Mouse (Mus musculus) liver, embryonic 14.5 days (tissue): ENCODE data around the gene Pfdn5. TPM values are rescaled to one million over a fixed set of nuclear protein-coding genes. Genes with fewer than 3 reads are reported as not detected.

Experiments used
- ATAC-seq: fragments of 200-750 bp; cut with Nextera tagmentation; 2 replicates; pipeline ENCODE4 v1.8.0; 2017; ENCODE audit warnings: moderate number of reproducible peaks, mild to moderate bottlenecking, moderate library complexity; ENCODE audit not compliant: insufficient read depth
- DNase-seq, 3 experiments: peaks; one replicate each; pipeline ENCODE4 v3.0.0-alpha.2; 2012 to 2013; ENCODE audit warnings: low read depth in 3 of 3, low spot score in 3 of 3
- H3K27ac ChIP-seq: fragments of 300-500 bp; sonication (generic); 2 replicates; pipeline ENCODE4 v1.5.1; 2014; ENCODE audit warnings: moderate library complexity, mild to moderate bottlenecking, control low read depth, inconsistent platforms
- H3K27me3 ChIP-seq: fragments of 300-500 bp; sonication (generic); 2 replicates; pipeline ENCODE4 v1.6.1; 2014; ENCODE audit warnings: mild to moderate bottlenecking, low read length, moderate library complexity; ENCODE audit not compliant: control insufficient read depth, insufficient read depth
- H3K36me3 ChIP-seq: fragments of 300-500 bp; sonication (generic); replicated peaks from 2 replicates; pipeline ENCODE4 v1.6.1; 2014; ENCODE audit warnings: low read depth; ENCODE audit not compliant: control insufficient read depth, insufficient read depth
- H3K4me1 ChIP-seq, 2 experiments: fragments of 200-500 bp in 1 of 2; fragments of 300-500 bp in 1 of 2; sonication (generic) in 1 of 2; replicated peaks; 2 replicates each; pipeline ENCODE4 v1.6.1; 2012 to 2014; ENCODE audit warnings: antibody characterized with exemption in 1 of 2, inconsistent platforms in 1 of 2, low read length in 1 of 2; ENCODE audit not compliant: control insufficient read depth in 2 of 2, insufficient read depth in 2 of 2
- H3K4me2 ChIP-seq: fragments of 300-500 bp; sonication (generic); 2 replicates; pipeline ENCODE4 v1.6.1; 2014; ENCODE audit warnings: low read depth, mild to moderate bottlenecking, control low read depth, moderate library complexity
- H3K4me3 ChIP-seq, 2 experiments: fragments of 200-500 bp in 1 of 2; fragments of 300-500 bp in 1 of 2; sonication (generic) in 1 of 2; 2 replicates each; pipeline ENCODE4 v1.5.1; 2012 to 2014; ENCODE audit warnings: low read depth in 2 of 2, low read length in 2 of 2, mild to moderate bottlenecking in 2 of 2, control low read depth in 1 of 2, inconsistent platforms in 1 of 2, moderate library complexity in 1 of 2; ENCODE audit not compliant: insufficient read depth in 1 of 2
- H3K9ac ChIP-seq: fragments of 300-500 bp; sonication (generic); replicated peaks from 2 replicates; pipeline ENCODE4 v1.6.1; 2014; ENCODE audit warnings: mild to moderate bottlenecking, control low read depth, moderate library complexity
- H3K9me3 ChIP-seq: fragments of 300-500 bp; sonication (generic); 2 replicates; pipeline ENCODE4 v1.6.1; 2016; ENCODE audit warnings: low read length, mixed read lengths; ENCODE audit not compliant: control insufficient read depth
- CTCF ChIP-seq: IDR thresholded peaks from 2 replicates; pipeline ENCODE4 v1.5.1; 2016; ENCODE audit warnings: antibody characterized with exemption, low read depth, control low read depth
- EP300 ChIP-seq: IDR thresholded peaks from 2 replicates; pipeline ENCODE4 v1.6.1; 2016; ENCODE audit warnings: antibody characterized with exemption, low read depth
- WGBS: fragments of 180-500 bp; shearing (Covaris S2); extraction: QIAGEN DNeasy Blood & Tissue Kit; methylation state at CpG from one replicate; pipeline ENCODE4 v1.1.7; 2014; ENCODE audit not compliant: insufficient replicate concordance; 5-methylcytosine and 5-hydroxymethylcytosine counted together
- polyA plus RNA-seq, 2 experiments: library from polyadenylated mRNA; depleted of rRNA in 1 of 2; stranded (reverse) in 1 of 2; unstranded in 1 of 2; fragments of >200 nt; fragmentation: Nextera tagmentation in 1 of 2; extraction: Ambion mirVana in 1 of 2; gene quantifications; 2 replicates each; pipeline versions ENCODE4 v1.2.1 to v1.2.3; 2012 to 2014

Pfdn5 gene
- polyA plus RNA-seq, 2 experiments: 82.2 to 156 TPM

DNA sequence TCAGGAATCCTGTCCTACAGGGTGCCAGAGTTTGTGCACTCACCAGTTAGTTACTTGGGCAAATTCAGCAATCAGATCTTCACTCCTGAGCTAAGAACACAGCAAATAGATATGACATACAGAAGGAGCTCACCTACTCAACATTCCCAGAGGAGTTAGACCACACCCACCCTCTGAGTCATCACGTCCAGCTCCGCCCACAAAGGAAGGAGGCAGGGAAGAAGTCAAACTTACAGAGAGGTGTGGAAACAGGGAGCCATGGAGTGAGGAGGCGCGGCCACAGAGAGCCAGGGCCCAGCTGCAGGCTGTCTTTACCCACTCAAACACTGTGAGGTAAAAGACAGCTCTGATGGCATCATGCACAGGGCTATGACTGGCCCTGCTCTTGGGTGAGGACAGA, 20.5 kb downstream of the Pfdn5 start:
- ATAC-seq: no peak
- peaks cover 6 to 8% of the 10 kb centered on the region in 2 experiments for H3K4me1 ChIP-seq
- DNase-seq: no peak
- no peak overlapping the region for H3K27ac ChIP-seq
- H3K27me3 ChIP-seq: no peaks in the 10 kb centered on the region
- TF ChIP-seq CTCF: no peak
- no peak for TF ChIP-seq EP300
- WGBS: 79% methylated on average over 4 of the region's 4 CpGs
- no peak overlapping the region for H3K9ac ChIP-seq
- no peaks in the 10 kb centered on the region for H3K9me3 ChIP-seq
- no peak overlapping the region for H3K4me3 ChIP-seq
- no peak overlapping the region for H3K4me2 ChIP-seq
- peaks cover 20% of the 10 kb centered on the region for H3K36me3 ChIP-seq

DNA sequence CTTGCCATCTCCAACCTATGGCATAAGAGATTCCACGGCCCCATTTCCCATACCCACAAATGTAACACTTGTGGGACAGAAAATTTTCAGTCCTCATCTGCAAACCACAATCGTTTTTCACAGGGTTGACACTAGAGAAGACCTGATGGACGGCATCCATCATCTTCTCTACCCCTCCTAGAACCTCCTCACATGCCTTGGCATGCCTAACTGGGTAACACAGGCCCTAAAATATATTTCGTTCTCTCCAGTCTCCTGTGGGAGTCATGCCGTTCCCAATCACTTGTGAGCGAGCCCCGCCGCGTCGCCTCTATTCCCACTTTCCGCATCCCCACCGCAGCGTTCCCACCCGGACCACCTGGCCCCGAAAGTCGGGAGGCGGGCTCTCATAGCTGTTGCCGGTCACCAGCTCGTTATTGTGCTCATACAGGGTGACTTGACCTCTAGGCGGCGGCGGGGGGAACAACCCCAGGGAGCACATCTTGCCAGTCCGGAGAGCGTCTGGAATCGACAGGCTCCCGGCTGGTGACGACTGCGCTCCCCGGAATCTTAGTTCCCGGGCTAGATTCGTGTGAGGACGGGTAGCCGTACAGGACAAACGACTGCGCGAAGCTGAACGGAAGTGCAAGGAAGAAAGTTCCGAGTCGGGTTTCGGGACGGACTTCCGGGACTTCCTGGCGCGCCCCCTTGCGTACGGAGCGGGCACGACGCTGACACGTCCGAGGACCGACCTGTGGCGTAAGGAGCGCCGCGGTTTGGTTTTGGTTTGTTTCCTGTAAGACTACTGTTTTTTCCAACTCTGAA, 24.4 kb downstream of the Pfdn5 start, which contains the start of gene Aaas:
Aaas (minus strand) TSS at position 634 of the 804 bp plus-strand sequence.
- H3K27ac ChIP-seq: peak within 1 kb of the TSS; percentile 46
- peaks cover 14% of the 10 kb centered on the region for H3K27me3 ChIP-seq
- TF ChIP-seq CTCF: peak; percentile 97
- no peak; the same call in 1 of the 2 replicates for TF ChIP-seq EP300
- under 1% methylated on average over 56 of the region's 56 CpGs for WGBS
- H3K4me1 ChIP-seq: peaks cover 6 to 8% of the 10 kb centered on the region in 2 experiments
- no peaks in the 10 kb centered on the region for H3K9me3 ChIP-seq
- peak within 1 kb of the TSS; percentile 95 for H3K9ac ChIP-seq
- peak within 1 kb of the TSS; percentile 93 for H3K4me2 ChIP-seq
- ATAC-seq (peak; percentile 89), DNase-seq (peak; percentile 93 to 94 (median 94))
- H3K36me3 ChIP-seq: peaks cover 14% of the 10 kb centered on the region
- H3K4me3 ChIP-seq: peak within 1 kb of the TSS; percentile 77 to 93

DNA sequence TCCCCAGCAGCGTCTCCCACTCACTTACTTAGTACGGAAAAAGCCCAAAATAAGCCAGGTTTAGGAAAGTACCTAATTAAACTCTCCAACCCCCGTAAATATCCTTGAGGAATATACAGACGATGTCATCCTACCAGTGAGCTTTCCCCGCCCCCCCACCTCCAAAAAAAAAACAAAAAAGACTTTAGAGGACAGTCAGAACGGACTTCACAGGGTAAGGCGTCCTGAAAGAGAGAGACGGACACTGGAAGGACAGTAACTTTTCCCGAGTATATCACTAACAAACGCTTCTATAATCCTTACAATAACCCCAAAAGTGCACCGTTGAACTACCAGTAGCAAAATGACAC, 25.0 kb downstream of the Pfdn5 start:
- H3K4me2 ChIP-seq: peak overlapping the region; percentile 93

DNA sequence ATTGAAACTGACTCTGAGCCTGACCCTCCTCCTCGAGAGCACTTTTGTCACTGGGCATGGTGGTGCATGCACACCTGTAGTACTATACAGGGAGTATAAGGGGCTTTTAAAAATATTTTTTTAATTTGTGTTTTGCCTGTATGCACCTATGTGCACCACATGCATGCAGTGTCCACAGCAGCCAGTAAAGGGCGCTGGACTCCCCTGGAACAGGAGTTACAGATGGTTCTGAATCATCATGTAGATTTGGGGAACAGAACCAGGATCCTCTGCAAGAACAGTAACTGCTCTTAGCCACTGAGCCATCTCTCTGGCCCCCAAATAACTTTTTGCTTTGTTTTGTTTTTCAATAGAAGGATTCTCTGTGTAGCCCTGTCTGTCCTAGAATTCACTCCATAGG, 26.3 kb downstream of the Pfdn5 start:
- no peak overlapping the region for H3K27ac ChIP-seq
- H3K9me3 ChIP-seq: no peaks in the 10 kb centered on the region
- 53% methylated on average over 2 of the region's 2 CpGs for WGBS
- DNase-seq: no peak
- H3K27me3 ChIP-seq: peaks cover 33% of the 10 kb centered on the region
- H3K4me3 ChIP-seq: no peak overlapping the region
- peaks cover 6 to 8% of the 10 kb centered on the region in 2 experiments for H3K4me1 ChIP-seq
- no peak overlapping the region for H3K4me2 ChIP-seq
- ATAC-seq: no peak
- H3K9ac ChIP-seq: no peak overlapping the region
- TF ChIP-seq EP300 (no peak), CTCF (peak; percentile 32)
- peaks cover under 1% of the 10 kb centered on the region; the same call in 1 of the 2 replicates for H3K36me3 ChIP-seq

More for the DNA sequence above, 25.0 kb downstream of the Pfdn5 start:
- Histone ChIP-seq H3K9me3 (no peaks in the 10 kb centered on the region), H3K27me3 (peaks cover 20% of the 10 kb centered on the region), H3K9ac (peak overlapping the region; percentile 68), H3K4me3 (peak overlapping the region; percentile 77 to 93), H3K36me3 (peaks cover 11% of the 10 kb centered on the region), H3K27ac (no peak overlapping the region; the same call in 1 of the 2 replicates), H3K4me1 (peaks cover 6 to 8% of the 10 kb centered on the region in 2 experiments)
- peak; percentile 54 for ATAC-seq
- peak in 1 of 3 experiments; percentile 37 for DNase-seq
- WGBS: 6% methylated on average over 11 of the region's 11 CpGs
- TF ChIP-seq EP300 (no peak; the same call in 1 of the 2 replicates), CTCF (no peak)

DNA sequence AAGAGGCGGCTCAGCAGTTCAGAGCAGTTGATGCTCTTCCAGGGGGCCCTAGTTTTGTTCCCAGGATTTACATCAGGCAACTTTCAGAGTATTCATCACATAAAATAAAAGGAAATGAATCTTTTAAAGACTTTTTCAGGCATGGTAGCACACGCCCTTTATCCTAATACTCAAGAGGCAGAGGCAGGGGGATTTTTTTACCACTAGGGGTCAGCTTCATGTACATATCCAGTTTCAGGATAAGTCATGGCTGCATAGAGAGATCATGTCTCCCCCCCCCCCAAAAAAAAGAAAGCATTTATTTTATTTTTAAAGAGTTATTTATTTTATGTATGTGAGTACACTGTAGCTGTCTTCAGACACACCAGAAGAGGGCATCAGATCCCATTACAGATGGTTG, 28.1 kb downstream of the Pfdn5 start:
- Histone ChIP-seq H3K4me1 (peaks cover 6 to 8% of the 10 kb centered on the region in 2 experiments), H3K4me2 (no peak overlapping the region), H3K9me3 (no peaks in the 10 kb centered on the region), H3K36me3 (no peaks in the 10 kb centered on the region), H3K9ac (no peak overlapping the region), H3K27ac (no peak overlapping the region), H3K4me3 (no peak overlapping the region), H3K27me3 (peaks cover 51% of the 10 kb centered on the region)
- ATAC-seq (no peak), DNase-seq (no peak)
- WGBS: 51% methylated on average over 2 of the region's 2 CpGs
- TF ChIP-seq EP300 (no peak), CTCF (no peak)
